Mouse (Mus musculus) CH12F3 (cell line): ENCODE data around the gene 4930432M17Rik.

Experiments
- in situ Hi-C: fragments of 300-500 bp; cut with MboI; formaldehyde crosslinking; loops from 2 replicates; pipeline ENCODE4 v1.14.3; 2020; ENCODE audit warnings: low sequenced_read_pairs

Gene 4930432M17Rik

DNA sequence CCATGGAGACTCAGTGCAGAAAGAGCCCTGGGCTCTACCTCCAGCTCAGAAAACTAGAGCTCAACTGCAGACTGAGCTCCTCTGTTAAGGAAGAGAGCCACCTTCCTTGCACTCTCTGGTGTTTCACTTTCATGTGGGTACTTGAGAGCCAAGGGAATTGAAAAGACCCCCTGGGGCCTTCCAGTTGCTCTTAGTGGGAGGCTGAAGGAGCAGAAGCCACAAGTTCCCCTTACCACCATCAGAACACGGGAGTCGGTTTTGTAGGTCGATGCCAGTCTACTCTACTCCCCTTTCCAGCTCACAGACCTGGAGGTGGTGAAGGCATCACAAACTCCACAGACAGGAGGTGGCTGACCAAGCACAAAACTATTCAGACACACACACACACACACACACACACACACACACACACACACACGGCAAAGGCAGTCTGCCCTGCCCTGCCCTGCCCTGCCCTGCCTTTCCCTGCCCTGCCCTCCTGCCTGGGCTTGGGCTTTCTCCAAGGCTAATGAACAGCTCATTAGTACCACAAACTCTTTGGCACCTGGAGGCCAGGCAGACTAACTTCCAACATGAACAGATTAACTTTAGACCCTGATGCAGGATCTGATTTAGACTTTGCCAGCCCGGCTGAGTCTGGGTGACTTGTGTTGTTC lies 1.7 kb downstream of the 4930432M17Rik start:
- in situ Hi-C loops, result no loop called here

DNA sequence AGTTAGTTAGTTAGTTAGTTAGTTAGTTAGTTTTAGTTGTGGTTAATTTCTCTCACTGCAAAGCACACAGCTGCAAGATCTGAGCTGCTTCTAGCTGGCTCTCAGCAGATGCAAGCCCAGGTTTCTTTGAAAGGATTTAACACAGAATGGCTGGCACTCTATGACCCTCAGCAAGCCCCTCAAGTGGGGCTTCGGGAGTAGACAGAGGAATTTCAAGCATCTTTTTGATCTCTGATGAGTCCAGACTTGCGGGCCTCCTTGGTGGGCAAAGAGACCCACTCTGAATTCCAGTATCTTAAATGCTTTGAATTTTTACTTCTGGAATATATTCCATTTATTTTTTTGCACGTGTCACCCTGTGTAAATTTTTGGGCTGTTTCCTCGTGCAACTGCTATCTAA lies 8.4 kb downstream of the 4930432M17Rik start:
- in situ Hi-C loops, result no loop called here

DNA sequence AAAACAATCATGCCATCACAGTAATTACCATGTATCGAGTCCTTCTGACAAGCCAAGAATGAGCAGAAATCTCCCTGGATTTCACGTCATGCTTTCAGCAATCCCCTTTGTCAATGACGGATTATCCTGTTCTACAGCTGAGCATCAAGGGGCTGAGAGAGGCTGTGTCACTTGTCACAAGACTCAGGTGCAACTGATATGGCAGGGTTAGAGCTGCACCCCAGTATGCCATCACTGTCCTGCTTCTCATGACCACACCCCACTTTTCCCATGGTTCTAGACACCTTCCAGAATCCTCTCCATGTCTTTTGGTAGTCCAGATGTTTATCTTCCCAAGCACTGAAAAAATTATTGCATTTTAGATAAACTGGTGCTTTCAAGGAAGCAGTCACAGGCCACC lies 8.9 kb downstream of the 4930432M17Rik start:
- in situ Hi-C loops, result no loop called here

DNA sequence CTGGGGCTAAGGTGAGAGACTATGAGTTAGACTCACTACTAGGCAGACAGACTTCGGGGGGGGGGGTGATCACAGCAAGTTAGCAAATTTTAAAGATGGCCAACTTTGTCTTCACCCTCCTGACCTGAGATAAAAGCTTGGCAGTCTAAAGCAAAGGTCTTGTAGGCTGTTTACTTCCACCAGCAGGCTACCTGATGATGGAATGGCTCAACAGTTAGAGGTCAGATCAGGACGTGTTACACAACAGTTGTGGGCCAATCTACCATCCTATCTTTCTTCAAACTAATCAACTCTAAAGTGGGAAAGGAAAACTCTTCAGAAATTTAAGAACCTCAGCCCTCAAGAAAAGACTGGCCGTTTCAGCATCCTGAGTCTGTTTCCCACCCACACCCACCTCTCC lies 9.6 kb downstream of the 4930432M17Rik start:
- in situ Hi-C loops, result no loop called here

DNA sequence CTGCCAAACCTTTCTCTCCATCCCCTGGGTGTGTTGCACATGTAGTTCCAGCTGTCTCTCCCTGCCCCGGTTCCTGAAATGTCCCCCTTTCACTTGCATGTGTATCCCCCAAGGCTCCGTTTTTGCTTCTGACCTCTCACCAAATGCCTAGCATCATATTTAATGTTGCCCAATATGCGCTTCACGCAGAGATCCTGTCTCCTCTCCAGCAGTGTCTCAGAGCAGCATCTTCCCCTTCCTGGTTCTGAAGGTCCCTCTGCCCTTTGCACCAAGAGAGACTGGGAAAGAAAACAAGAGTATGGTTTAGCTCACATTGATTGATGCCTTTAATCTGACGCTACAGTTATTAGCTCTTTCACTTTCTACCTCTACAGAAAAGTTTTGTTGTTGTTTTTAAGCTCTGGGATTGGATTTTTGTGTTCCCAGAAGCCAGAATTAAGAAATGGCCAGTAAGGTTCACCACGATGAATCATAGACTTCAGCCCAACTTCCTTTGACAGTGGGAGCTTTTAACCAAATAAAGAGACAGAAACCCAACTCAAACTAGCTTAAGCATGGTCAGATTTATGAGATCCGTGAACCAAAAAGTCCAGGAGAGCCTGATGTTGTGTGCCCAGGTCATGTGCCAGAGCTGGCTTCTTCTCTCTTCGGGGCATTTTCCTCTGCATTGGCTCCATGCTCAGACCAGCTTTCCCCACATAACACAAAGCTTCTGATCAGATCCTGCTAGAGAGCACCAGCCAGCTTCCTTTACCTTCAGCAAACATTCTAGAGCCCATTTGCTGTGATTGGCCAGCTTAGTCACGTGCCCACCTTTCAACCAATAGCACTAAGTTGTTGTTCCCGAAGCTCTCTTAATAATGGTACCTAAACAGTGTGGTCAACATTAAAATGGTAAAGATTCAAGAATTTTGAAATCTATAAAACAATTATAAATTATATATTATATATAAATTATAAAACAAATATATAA lies 12.2 kb downstream of the 4930432M17Rik start:
- in situ Hi-C loops, result no loop called here

DNA sequence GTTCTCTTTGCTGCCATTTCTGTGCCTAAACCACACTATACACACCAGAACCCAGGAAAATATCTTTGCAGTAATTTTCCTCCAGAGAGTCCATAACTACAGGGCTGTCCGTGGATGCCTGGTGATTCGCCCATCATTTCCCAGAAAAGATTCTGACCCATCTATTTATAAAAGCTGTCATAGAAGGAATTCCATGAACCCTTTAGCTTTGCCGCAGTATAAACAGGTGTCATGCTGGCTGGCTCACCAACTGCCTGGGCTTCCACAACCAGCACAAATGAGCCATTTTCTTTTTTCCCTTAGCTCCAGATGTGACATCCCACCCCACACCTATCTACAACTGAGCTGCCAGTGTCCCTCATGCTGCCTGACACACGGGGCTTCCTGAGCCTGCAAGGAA lies 14.0 kb downstream of the 4930432M17Rik start:
- in situ Hi-C loops, result no loop called here

DNA sequence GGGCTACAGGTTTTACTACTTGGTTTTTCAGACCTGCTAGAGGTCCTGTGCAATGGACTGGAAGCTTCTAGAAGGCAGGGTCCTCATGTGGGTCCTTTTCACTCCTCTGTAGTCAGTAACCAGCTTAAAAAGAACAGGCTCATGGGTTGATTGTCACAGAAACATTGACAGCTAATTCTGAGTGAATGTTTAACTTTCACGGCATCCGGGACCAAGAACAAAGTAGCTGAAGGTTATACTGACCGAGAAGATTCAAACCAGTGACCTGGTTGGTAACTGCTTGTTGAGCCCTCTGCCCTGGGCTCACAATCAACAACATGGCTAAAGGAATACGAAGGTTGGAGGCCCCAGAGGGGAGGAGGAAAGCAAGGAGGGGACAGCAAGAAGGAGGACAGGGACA lies 14.4 kb downstream of the 4930432M17Rik start:
- in situ Hi-C loops, result no loop called here

DNA sequence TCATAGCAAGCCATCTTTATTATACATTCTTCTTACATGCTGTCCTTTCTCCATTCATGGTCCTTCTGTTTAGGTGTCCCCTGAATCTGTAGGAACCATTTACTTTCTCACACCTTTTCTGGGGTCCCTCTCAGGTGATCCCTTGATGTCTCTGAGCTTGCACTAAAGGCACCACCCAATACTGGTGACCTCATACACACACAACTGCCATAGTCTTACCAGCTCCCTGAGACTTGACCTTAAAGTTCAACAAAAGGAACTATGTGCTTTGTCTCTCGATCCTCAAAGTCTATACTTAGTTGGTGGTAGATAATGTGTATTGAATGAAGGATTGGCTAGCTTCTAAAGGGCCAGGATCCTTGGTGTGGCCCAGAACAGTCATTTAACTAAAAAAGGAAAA lies 15.4 kb downstream of the 4930432M17Rik start:
- in situ Hi-C loops, result no loop called here

DNA sequence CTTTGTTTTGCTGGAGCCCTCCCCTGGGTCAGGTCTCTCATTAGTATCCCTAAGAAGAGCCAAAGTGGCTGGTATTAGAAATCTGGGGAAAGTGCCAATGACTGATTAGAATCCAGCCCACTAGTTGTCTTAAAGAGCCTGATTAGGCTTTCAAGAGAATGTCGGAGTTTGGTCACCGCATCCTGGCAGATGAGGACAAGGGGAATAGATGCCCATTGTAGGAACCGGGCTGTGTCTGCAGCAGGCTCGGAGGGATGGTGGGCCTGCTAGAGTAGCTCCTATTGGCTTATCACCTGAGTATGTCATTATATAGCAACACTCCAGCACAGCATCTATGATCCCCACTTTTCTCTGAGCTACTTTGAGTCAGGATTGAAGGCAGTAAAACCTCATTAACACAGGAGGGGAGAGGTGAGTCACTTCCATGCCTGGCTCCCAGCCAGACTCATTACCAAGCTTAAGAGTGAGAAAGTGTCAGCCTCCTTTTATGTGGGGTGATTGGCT lies 15.9 kb downstream of the 4930432M17Rik start:
- in situ Hi-C loops, result no loop called here

DNA sequence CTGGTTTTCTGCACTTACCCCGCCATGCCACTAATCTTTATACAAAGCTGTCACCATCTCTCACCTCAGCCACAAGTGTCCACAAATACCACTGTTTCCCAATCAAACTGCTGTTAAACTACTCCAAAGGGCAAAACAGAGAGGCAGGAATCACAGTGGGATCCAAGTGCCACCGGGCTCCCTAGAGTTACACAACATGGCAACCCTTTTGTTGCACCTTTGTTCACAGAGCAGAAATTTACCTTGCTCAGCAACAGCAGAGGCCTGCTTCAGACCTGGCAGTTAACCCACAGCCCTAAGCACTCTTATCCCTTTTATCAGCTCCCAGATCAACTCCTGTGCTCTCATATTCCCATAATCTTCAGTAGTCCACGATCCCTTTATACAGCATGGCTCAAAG lies 17.2 kb downstream of the 4930432M17Rik start:
- in situ Hi-C loops, result no loop called here

DNA sequence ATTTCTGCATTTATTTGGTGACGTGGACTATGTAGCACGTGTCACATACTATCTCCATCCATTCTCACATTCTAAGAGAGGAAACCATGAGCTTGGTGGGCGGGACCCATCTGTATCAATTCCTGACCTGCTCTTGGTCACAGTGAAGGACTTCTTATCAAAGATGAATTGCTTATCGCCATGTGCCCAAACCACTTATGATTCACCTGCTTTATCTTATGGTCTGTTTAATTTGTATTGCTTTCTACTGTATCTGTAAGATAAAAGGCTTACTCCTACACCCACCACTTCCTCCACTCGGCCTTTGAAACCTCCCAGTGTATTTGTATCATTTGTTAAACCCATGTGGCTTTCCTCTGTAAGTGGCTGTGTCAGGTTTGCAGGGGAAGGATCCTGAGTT lies 18.5 kb downstream of the 4930432M17Rik start:
- in situ Hi-C loops, result no loop called here

DNA sequence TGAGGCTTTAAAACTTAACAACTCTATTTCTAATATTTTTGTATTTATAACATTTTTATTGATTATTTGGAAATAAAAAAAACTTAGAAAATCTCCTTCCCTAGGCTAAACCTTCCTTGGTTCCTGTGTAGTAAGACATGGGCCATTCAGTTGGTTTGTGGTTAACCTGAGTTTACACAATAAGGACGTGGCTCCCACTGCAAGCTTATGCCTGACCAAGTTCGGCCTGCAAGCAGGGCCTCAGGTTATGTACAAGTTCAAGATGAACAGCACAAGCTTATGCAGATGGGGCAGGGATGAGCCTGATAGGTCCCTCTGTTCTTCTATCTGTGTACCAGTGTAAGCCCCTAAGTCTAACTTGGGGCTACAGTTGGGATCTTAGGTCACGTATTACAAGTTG lies 19.1 kb downstream of the 4930432M17Rik start:
- in situ Hi-C loops, result no loop called here

DNA sequence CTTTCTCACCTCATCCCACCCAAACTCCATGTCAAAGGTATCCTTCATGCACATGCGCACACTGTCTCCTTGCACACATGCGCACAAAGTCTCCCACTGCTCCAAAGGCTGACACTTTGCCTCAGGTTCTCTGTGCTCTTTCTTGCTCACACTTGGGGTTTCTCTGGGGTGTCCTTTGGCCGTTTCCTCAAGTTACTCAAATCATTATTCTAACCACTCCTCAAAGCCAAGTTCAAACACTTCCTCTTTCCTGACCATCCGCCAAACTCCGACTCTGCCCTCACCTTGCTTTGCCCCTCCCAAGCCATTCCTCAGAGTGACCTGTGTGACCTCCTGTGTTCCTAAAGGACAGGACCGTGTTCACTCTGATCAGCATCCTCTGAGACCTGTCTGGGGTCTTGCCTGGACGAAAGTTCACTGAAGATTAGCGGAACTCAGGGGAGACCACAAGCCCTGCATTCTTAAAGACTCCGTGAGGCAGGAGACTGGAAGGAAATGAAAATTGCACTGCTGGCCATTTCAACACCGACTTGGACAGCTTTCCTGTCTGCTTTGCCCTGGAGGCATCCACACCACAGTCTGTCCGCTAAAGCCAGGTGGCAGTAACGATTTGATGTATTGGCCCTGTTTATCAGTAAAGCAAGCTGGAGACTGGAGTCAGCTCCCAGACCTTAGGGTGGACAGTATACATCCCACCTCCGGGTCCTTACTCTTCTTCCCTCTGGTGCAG lies 22.6 kb downstream of the 4930432M17Rik start:
- in situ Hi-C loops, result no loop called here

DNA sequence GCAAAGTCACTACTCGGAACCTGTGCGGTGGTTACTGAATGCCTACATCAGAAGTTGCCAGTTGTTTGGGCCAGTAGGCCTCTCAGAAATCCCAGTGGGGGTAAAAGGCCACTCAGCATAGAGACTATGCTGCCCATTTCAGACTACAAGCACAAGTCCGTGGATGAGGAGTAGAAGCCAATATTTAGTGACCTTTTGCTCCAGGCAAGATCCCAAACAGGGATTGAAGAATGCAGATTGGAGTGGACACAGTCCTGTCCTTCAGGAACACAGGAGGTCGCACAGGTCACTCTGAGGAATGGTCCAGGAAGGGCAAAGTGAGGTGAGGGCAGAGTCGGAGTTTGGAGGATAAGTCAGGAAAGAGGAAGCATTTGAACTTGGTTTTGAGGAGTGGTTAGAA lies 23.2 kb downstream of the 4930432M17Rik start:
- in situ Hi-C loops, result no loop called here

DNA sequence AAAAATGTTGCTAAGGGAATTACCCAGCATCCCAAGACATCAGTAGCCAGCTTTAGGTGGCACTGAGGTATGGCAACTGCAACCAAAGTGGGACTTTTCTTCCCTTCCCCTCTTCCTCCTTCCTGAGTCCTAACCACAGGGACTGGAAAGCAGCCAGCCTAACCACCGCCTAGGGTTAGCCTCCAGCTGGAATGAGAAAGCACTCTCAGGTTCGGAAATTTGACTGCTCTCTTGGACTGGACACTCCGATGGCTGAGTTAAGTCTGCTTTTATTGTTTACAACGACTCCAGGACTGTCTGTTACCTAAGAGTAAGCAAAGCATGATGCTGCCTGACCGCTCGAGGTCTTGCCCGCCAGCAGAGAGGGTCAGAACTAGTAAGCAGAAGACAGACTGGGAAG lies 26.6 kb downstream of the 4930432M17Rik start:
- in situ Hi-C loops, result no loop called here

DNA sequence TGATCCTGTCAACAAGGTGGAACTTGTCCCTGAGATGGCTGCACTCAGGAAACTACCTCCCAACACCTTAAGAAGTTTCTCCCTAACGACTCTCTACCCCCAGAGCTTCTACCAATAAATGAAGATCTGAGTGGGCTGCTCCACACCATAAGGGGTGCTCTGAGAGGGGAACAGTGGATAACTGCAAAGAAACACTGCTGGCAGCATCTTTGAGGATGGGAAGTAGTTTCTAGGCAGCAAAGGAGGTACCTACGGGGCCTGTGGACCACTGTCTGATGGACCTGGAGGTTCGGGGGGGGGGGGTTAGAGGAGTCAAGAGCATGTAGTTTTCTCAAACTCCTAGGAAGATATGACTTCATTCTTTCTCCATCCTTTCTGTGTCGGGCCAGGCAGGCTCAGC lies 28.8 kb downstream of the 4930432M17Rik start:
- in situ Hi-C loops, result no loop called here

DNA sequence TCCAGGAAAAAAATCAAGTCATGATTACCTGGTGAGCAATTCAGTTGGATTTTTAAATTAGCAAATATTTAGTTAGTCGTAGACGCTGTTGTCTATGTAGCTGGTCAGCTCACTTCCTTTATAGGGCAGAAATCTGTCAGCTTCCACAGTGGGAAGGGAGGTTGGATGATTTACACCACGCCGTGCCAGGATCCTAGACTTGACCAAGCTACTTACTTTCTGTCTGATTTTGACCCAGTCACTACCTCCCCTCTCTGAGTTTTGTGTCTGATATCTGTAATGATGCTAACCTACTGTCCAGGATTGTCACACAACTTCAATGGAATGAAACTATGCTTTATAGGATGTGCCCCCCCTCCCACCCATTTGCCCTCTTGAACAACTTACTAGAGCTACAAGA lies 29.3 kb downstream of the 4930432M17Rik start:
- in situ Hi-C loops, result no loop called here

DNA sequence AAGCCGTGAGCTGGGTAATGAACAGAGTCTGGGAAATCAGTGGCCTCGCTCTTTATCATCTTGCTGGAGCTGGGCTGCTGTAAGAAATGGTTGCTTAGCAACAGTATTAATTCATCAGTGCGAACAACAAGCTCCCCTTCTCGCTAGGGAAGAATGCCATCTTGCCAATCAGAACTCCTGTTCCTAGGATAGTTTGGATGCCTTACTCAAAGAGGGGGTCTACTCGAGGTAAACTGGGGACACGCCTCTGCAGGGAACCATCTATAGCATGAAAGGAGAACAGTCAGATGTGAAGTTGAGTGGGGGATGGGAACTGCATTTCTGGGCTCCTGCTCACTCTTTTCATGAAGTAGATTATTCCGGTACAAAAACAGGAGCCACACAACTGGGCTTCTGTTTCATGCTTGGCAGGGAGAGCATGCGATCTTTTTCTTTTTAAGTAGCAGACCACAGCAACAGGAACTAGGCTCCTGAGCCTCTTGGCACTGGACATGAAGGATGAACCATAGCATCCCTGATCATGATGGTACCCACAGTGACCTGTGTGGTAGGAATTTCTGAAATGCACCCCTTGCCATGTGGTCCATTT lies 29.9 kb downstream of the 4930432M17Rik start:
- in situ Hi-C loops, result no loop called here

DNA sequence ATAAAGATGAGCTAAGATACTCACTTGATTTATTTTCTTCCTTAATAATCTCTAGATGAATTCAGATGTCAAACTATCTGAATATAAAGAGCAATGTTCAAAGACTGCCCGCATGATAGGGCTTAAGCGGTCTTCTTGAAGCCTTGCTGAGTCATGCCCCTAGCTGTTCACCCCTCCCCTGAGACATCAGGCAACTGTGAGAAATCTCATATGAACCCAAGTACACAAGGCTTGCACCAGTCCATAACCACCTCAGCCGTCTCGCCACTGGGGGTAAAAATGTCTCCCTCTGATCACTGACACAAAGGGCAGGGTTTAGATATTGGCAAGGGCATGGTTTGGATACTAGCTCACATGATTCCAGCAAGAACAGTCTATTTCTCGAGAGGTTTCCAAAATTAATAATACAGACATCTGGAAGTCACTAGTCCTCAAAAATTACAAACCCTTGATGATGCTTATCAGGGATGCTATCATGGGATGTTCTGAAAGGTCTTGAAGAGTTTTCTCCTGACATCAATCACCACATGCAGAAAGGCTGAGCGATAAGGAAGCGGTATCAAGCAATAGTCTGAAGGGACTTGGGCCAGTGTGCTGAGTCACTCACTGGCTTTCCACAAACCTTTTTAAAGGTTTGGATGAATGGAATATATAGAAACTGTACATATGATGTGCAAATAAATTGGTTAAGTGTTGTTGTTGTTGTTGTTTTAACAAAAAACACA lies 32.8 kb downstream of the 4930432M17Rik start:
- in situ Hi-C loops, result no loop called here

DNA sequence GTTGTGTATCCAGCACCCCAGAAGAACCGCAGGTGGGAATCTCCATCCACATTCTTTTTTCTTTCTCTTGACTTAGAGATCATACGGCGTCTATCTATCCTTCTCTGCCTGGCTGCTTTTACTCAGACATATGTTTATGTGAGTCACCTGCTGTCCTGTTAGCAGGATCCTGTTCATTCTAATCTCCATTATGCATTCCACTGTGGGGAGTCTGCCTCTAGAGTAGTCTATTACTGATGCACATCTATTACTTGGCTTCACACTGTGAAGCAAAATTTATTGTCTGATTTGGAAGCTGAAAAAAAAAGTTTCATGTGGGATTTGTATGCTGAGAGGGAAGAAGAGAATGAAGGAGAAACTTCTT lies 33.3 kb downstream of the 4930432M17Rik start:
- in situ Hi-C loops, result no loop called here
